Mouse (Mus musculus) hindbrain, embryonic 12.5 days (tissue): ENCODE data around the gene Lrrc7. TPM values are rescaled to one million over a fixed set of nuclear protein-coding genes. Genes with fewer than 3 reads are reported as not detected.
"Not testable (repeated sequence)": the region's sequence is repeated elsewhere in the genome, so short reads cannot be mapped to it uniquely, and the experiment has no call there.

Source experiments
- ATAC-seq: fragments of 200-750 bp; cut with Nextera tagmentation; 2 replicates; pipeline ENCODE4 v1.8.0; 2017; ENCODE audit warnings: moderate TSS enrichment; ENCODE audit not compliant: low FRiP score
- H3K27ac ChIP-seq: fragments of 300-500 bp; sonication (generic); 2 replicates; pipeline ENCODE4 v1.5.1; 2016; ENCODE audit warnings: mild to moderate bottlenecking
- H3K27me3 ChIP-seq: fragments of 300-500 bp; sonication (generic); 2 replicates; pipeline ENCODE4 v1.6.1; 2016; ENCODE audit warnings: mild to moderate bottlenecking
- H3K36me3 ChIP-seq: fragments of 300-500 bp; sonication (generic); 2 replicates; pipeline ENCODE4 v1.6.1; 2016; ENCODE audit warnings: mild to moderate bottlenecking
- H3K4me1 ChIP-seq: fragments of 300-500 bp; sonication (generic); 2 replicates; pipeline ENCODE4 v1.6.1; 2016
- H3K4me2 ChIP-seq: fragments of 300-500 bp; sonication (generic); replicated peaks from 2 replicates; pipeline ENCODE4 v1.6.1; 2016; ENCODE audit warnings: mild to moderate bottlenecking
- H3K4me3 ChIP-seq: fragments of 300-500 bp; sonication (generic); 2 replicates; pipeline ENCODE4 v1.5.1; 2016; ENCODE audit warnings: mild to moderate bottlenecking
- H3K9ac ChIP-seq: fragments of 300-500 bp; sonication (generic); 2 replicates; pipeline ENCODE4 v1.6.1; 2016; ENCODE audit warnings: mild to moderate bottlenecking, moderate library complexity
- H3K9me3 ChIP-seq: fragments of 300-500 bp; sonication (generic); replicated peaks from 2 replicates; pipeline ENCODE4 v1.6.1; 2016; ENCODE audit warnings: mild to moderate bottlenecking
- WGBS: fragments of 180-500 bp; shearing (Covaris S2); methylation state at CpG from one replicate; pipeline ENCODE4 v1.1.7; 2016; 5-methylcytosine and 5-hydroxymethylcytosine counted together
- polyA plus RNA-seq: library from polyadenylated mRNA; unstranded; fragments of >200 nt; fragmentation: Nextera tagmentation; extraction: Ambion mirVana; gene quantifications from 2 replicates; pipeline ENCODE4 v1.2.1, GENCODE M21; 2016

Gene Lrrc7
- polyA plus RNA-seq, 1 experiment from 2014 or later: 4.3 TPM

DNA sequence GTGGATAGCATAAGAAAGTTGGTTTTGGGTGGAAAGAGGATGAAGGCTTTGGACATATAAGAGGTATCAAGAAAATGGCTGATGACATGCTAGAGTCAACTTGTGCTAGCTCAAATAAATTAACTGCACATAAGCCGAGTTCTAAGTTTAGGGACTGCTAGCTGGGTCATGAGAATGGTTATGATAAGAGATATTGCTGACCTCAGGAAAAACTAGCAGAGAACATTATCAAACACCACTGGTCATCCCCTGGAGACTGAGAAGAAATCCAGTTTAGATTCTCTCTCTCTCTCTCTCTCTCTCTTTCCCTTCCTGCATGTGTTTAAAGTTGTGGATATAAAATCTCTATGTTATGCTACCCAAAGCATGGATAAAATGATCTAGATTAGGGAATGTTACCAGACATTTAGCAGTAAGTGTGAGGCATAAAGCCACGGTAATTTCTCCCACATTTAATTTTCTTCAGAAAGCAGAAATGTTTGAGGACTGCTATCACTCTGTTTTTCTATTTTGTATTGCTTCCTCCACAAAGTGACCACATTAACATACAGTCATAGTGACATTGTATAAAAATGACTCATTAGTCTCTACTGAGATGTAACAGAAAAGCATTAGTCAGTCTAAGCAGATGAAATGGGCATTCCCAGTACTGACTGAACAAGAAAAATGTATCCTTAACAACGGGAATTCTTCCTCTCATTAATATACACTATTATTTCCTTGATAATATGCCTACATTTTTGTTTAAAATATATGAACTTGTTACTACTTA lies 406.3 kb downstream of the Lrrc7 start:
- Histone ChIP-seq H3K27me3 (no peaks in the 10 kb centered on the region), H3K9me3 (no peaks in the 10 kb centered on the region), H3K9ac (no peak overlapping the region), H3K4me1 (no peaks in the 10 kb centered on the region), H3K4me2 (no peak overlapping the region), H3K4me3 (no peak overlapping the region), H3K36me3 (no peaks in the 10 kb centered on the region), H3K27ac (no peak overlapping the region)
- ATAC-seq: no peak
- WGBS: 84% methylated on average over 3 of the region's 3 CpGs

DNA sequence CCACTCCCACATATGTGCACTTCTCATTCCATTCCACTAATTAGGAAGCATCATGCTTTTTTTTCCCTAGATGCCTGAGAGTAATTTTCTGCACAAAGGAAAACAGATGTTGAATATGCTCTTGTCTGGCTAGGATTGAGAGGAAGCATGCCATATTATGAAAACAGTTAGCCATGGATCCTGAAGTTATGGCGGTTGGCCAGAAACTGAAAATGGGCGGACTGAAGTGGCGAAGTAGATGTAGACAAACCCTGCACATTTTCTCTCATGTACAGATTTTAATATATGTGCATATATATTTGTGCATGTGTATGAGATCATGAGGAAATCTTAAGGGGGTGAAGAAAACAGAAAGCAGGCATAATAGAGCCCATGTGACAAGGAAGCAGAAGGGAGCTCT lies 407.9 kb downstream of the Lrrc7 start:
- no peak overlapping the region for H3K9ac ChIP-seq
- H3K4me2 ChIP-seq: no peak overlapping the region
- H3K27me3 ChIP-seq: no peaks in the 10 kb centered on the region
- no peak for ATAC-seq
- 97% methylated on average over 3 of the region's 3 CpGs for WGBS
- H3K4me1 ChIP-seq: no peaks in the 10 kb centered on the region
- H3K4me3 ChIP-seq: no peak overlapping the region
- H3K27ac ChIP-seq: no peak overlapping the region
- H3K9me3 ChIP-seq: no peaks in the 10 kb centered on the region
- H3K36me3 ChIP-seq: no peaks in the 10 kb centered on the region

DNA sequence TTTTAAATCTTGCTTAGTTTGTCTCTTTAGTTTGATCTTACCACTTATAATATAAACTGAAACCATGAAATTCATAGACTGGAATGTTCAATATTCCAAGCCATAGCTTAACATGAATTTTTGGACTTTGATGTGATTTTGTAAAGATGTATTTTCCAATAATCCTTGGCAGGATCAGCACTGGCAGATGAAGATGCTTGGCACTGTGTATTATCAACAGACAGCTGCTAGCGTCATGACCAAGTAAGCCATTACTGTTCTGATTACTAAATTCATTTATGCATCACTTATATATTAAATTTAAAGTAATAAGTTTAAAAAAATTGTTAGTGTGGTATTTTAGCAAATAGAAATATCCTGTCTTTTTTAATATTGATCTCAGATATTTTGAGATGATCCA lies 413.0 kb downstream of the Lrrc7 start:
- no peaks in the 10 kb centered on the region for H3K4me1 ChIP-seq
- no peak overlapping the region for H3K4me2 ChIP-seq
- H3K27me3 ChIP-seq: no peaks in the 10 kb centered on the region
- ATAC-seq: no peak
- 89% methylated on average over 1 of the region's 1 CpGs for WGBS
- H3K36me3 ChIP-seq: no peaks in the 10 kb centered on the region
- no peak overlapping the region for H3K9ac ChIP-seq
- H3K4me3 ChIP-seq: no peak overlapping the region
- no peak overlapping the region for H3K27ac ChIP-seq
- H3K9me3 ChIP-seq: no peaks in the 10 kb centered on the region

DNA sequence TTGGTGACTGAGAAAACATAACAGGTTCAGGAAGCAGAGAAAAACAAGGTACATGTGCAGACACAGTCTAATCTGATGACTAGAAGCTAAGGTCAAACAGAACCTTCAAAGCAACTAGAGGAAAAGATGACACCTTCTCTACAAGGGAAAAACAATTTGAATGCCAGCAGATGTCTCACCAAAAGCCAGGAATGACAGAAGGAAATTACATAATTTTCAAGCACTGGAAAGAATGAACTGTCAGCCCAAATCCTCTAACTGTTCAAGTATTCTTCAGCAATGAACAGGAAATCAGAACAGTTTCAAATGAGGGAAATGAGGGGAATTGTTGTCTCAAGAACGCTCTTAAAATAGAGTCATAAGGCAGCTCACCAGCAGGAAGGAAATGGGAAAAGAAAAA lies 421.4 kb downstream of the Lrrc7 start:
- no peaks in the 10 kb centered on the region for H3K4me1 ChIP-seq
- ATAC-seq: no peak

DNA sequence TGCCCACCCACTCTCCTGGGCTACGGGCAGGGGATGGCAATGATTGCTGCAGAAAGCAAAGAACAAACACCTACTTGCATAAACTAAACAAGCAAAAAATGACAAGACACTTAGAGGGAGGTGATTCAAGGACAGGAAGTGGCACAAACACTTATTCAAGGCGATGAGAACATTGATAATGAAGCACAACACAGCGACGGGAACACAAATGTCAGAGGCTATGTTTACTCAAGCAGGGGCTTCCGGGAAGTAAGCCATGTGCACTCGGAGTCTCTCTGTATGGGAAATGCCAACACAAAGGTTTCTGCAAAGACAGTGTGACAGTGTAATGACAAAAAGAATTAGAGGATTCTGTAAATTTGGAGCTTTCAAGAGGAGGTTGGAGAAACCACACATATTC lies 424.2 kb downstream of the Lrrc7 start:
- Histone ChIP-seq H3K27ac (no peak overlapping the region), H3K4me1 (no peaks in the 10 kb centered on the region), H3K9ac (no peak overlapping the region), H3K4me3 (no peak overlapping the region), H3K4me2 (no peak overlapping the region), H3K9me3 (no peaks in the 10 kb centered on the region), H3K36me3 (no peaks in the 10 kb centered on the region), H3K27me3 (no peaks in the 10 kb centered on the region)
- no peak for ATAC-seq
- 67% methylated on average over 6 of the region's 6 CpGs for WGBS

More for the DNA sequence above, 421.4 kb downstream of the Lrrc7 start:
- H3K36me3 ChIP-seq: no peaks in the 10 kb centered on the region
- 80% methylated on average over 1 of the region's 1 CpGs for WGBS
- H3K27me3 ChIP-seq: no peaks in the 10 kb centered on the region
- no peak overlapping the region for H3K4me3 ChIP-seq
- no peaks in the 10 kb centered on the region for H3K9me3 ChIP-seq
- no peak overlapping the region for H3K9ac ChIP-seq
- no peak overlapping the region for H3K4me2 ChIP-seq
- no peak overlapping the region for H3K27ac ChIP-seq

DNA sequence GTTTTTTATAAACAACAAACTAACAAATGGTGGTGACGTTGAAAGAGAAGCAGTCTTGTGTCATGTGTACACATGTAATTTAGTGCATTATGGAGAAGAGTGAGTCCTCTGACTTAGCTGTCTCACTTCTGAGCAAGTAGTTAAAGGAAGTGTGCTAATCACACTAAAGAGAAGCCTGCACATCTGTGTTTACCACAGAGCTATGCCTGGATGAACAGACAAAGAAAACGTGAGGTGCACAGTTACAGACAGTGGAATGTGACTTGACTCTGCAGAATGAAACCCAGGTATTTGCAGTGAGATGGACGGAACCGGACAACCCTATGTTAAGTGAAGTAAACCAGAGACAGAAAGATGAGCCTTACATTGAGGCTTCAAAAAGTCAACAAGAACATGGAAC lies 430.3 kb downstream of the Lrrc7 start:
- Histone ChIP-seq H3K27me3 (no peaks in the 10 kb centered on the region), H3K27ac (no peak overlapping the region), H3K9ac (no peak overlapping the region), H3K4me1 (no peaks in the 10 kb centered on the region), H3K4me3 (no peak overlapping the region), H3K36me3 (no peaks in the 10 kb centered on the region), H3K4me2 (no peak overlapping the region), H3K9me3 (no peaks in the 10 kb centered on the region)
- WGBS: 83% methylated on average over 4 of the region's 4 CpGs
- ATAC-seq: no peak

DNA sequence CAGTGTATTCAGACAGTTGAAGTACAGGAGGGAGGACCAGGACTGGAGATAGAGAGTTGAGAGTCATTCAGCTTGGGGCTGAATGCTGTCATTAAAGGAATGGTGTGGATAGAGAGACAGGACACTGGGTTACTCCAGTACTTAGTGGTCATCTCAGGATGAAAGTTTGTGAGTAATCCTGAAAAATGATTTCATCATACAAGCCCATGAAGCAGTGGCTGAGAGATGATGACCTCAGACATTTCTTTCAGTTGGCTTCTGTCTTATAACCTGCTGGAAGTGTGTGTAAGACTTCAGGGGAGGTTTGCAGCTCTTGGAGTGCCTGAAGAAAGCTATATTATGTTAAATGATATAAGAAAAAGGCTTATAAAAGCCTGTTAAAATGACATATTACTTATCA lies 430.8 kb downstream of the Lrrc7 start:
- ATAC-seq: no peak
- H3K9me3 ChIP-seq: no peaks in the 10 kb centered on the region
- H3K9ac ChIP-seq: no peak overlapping the region
- H3K4me1 ChIP-seq: no peaks in the 10 kb centered on the region
- H3K27me3 ChIP-seq: no peaks in the 10 kb centered on the region
- no peaks in the 10 kb centered on the region for H3K36me3 ChIP-seq
- no peak overlapping the region for H3K4me2 ChIP-seq
- H3K27ac ChIP-seq: no peak overlapping the region
- no peak overlapping the region for H3K4me3 ChIP-seq

DNA sequence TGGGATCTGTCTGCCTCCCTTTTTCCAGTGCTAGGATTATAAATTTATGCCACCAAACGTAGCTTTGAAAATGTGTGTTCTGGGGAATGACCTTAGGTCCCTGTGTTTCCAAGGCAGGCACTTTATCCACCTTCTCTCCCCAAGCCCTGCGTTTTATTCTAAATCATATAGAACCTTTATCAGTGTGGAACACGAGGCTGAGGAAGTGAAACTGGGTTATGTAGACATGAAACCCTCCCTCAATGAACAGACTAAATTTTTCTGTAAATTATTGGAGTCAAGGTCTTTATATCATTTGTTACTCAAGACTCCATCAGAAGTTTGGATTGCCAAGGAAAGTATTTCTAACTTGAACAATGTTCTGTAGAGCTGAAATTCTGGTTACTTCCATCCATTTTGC lies 439.1 kb downstream of the Lrrc7 start:
- ATAC-seq: no peak
- Histone ChIP-seq H3K27ac (no peak overlapping the region), H3K36me3 (no peaks in the 10 kb centered on the region), H3K27me3 (no peaks in the 10 kb centered on the region), H3K9ac (no peak overlapping the region), H3K4me3 (no peak overlapping the region), H3K4me1 (no peaks in the 10 kb centered on the region), H3K9me3 (no peaks in the 10 kb centered on the region), H3K4me2 (no peak overlapping the region)
- WGBS: 85% methylated on average over 3 of the region's 3 CpGs

DNA sequence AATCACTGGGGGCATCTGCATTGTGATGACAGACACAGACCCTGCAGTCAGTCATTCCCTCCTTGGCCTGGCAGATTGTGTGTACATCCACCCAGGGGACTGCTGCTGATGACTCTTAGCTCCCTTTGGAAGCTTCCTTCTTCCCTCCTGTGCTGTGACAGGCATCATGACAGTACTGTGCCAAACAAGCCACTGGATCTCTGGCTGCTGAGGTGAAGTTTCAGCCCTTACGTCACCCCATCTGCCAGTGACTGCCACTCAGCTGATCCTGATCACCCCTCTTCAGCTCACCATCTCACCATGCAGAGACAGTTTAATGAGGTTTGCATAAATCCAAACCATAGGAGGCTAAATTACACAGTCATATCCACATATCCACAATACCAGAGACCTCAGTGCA lies 456.8 kb downstream of the Lrrc7 start:
- Histone ChIP-seq H3K36me3 (no peaks in the 10 kb centered on the region), H3K4me3 (no peak overlapping the region), H3K4me1 (no peaks in the 10 kb centered on the region), H3K27me3 (no peaks in the 10 kb centered on the region), H3K9ac (no peak overlapping the region), H3K4me2 (no peak overlapping the region), H3K9me3 (no peaks in the 10 kb centered on the region), H3K27ac (no peak overlapping the region)
- 71% methylated on average over 1 of the region's 1 CpGs for WGBS
- no peak for ATAC-seq

GRCm38 (mm10) chr3:158103467-158103866 lies 458.6 kb downstream of the Lrrc7 start:
- H3K4me1 ChIP-seq: no peaks in the 10 kb centered on the region
- WGBS: 83% methylated on average over 2 of the region's 2 CpGs
- H3K4me2 ChIP-seq: no peak overlapping the region
- no peaks in the 10 kb centered on the region for H3K27me3 ChIP-seq
- no peak overlapping the region for H3K27ac ChIP-seq
- H3K36me3 ChIP-seq: no peaks in the 10 kb centered on the region
- H3K9ac ChIP-seq: no peak overlapping the region
- no peak for ATAC-seq
- no peak overlapping the region for H3K4me3 ChIP-seq
- H3K9me3 ChIP-seq: no peaks in the 10 kb centered on the region

DNA sequence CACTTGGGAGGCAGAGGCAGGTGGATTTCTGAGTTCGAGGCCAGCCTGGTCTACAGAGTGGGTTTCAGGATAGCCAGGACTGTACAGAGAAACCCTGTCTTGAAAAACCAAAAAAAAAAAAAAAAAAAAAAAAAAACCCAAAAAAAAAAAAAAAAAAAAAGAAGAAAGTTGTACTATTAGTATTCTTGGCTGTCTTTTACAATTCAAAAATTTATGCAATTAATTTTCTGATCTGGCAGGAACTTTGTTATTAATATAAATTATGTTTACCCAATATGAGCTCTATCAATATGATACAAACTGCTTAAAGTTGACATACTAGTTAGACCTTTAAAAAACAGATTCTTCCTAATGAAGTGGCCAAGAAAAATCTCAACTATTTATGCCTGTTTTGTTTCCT lies 459.5 kb downstream of the Lrrc7 start:
- not testable (repeated sequence) for H3K9me3 ChIP-seq, H3K4me1 ChIP-seq, H3K9ac ChIP-seq, H3K4me3 ChIP-seq, H3K27ac ChIP-seq, ATAC-seq, H3K27me3 ChIP-seq, H3K36me3 ChIP-seq, H3K4me2 ChIP-seq
- WGBS: 81% methylated on average over 1 of the region's 1 CpGs

GRCm38 (mm10) chr3:158102043-158102442 lies 460.0 kb downstream of the Lrrc7 start:
- not testable (repeated sequence) for H3K9me3 ChIP-seq, H3K27me3 ChIP-seq, H3K27ac ChIP-seq, H3K4me2 ChIP-seq, H3K36me3 ChIP-seq, H3K4me1 ChIP-seq, H3K9ac ChIP-seq, H3K4me3 ChIP-seq, ATAC-seq
- WGBS: 89% methylated on average over 8 of the region's 10 CpGs

DNA sequence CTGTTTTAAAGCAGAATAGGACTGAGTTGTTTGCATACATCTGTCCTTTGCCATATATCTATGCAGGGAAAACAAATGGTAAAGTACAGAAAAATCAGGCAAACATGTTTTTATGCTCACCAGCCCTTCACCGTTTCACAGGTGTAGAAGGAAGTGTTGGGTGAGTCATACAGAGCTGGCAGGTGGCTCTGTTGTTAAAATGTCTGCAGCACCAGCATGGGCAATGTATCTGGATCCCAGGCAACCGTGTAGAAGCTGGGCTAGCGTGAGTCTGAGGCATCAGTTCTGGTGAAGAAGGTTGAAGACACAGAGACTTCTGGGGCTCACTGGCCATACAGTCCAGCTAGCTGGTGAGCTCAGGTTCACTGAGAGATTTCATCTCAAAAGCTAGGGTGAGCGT lies 468.1 kb downstream of the Lrrc7 start:
- Histone ChIP-seq H3K27ac (no peak overlapping the region), H3K36me3 (no peaks in the 10 kb centered on the region), H3K4me3 (no peak overlapping the region), H3K4me1 (no peaks in the 10 kb centered on the region), H3K9ac (no peak overlapping the region), H3K27me3 (no peaks in the 10 kb centered on the region), H3K4me2 (no peak overlapping the region), H3K9me3 (no peaks in the 10 kb centered on the region)
- WGBS: 82% methylated on average over 4 of the region's 4 CpGs
- no peak for ATAC-seq
